Mouse (Mus musculus) lung, postnatal 4 days (tissue): ENCODE results near the gene 1110008L16Rik.
"Not testable (repeated sequence)": the region's sequence is repeated elsewhere in the genome, so short reads cannot be mapped to it uniquely, and the experiment has no call there.

Source experiments
- DNase-seq, 2 experiments: peaks; one replicate each; pipeline ENCODE4 v3.0.0; 2021

The 1110008L16Rik gene

GRCm38 (mm10) chr12:55392733-55393577 is 93.6 kb downstream of the 1110008L16Rik start:
- DNase-seq = no peak

DNA sequence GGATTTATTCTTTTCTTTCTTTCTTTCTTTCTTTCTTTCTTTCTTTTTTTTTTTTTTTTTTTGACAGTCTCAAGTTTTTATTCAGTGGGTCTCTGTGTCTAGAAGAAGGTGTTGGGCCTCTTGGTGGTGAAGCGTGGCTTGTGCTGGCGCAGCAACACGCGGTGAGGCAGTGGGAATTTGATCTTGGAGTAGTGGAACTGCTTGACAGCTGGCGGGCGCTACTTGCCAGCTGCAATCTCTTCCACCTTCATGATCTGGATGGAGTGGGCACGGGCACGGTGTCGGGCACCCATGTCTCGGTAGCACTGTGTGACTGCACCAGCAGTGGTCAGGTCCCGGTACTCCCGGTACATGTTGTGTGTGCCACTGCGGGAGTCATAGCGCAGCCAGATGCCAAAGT is 96.2 kb downstream of the 1110008L16Rik start:
- DNase-seq = not testable (repeated sequence)

- no peak for DNase-seq
These were observed 97.2 kb downstream of the 1110008L16Rik start for GRCm38 (mm10) chr12:55396536-55396935.

GRCm38 (mm10) chr12:55397544-55398239 is 98.3 kb downstream of the 1110008L16Rik start:
- no peak for DNase-seq

DNA sequence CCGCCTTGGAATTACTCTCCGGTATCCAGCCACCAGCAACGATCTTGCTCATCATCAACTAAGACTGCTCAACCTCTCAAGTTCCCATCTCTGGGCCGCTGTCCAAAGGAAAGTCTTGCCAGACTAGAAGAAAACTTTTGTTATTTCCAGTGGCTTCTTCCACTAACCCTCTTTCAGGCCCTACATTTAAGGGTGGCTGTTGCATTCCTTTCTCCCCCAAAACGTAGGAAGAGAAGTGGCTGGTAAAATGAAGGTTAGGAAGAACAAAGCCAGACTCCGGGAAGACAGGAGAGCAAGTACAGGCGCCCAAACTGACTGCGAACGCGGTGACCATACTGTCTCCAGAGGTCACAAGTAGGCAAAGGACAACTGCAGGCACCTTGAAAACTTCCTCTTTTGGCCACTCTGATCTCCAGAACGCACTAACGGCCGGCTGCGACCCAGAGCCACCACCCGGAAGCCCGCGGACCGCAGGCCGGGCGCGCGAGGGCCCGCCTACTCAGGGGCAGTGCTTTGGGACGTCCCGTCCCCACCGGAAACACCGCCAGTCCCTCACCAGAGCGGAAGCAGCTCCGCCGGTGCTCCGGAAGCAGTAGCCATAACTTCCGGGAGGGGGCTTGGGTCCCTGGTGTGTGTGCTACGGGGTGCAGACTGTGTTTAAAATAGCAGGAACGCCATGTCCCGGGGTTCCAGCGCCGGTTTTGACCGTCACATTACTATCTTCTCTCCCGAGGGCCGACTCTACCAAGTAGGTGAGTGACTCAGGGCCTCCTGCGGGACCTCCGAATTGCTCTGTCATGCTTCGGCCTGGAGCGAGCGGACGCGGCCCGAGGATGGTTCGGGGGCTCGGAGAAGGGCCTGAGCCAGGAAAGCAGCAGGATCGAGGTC is 99.1 kb downstream of the 1110008L16Rik start:
- peak; percentile 93 to 96 for DNase-seq

GRCm38 (mm10) chr12:55399128-55399677 is 99.8 kb downstream of the 1110008L16Rik start:
- no peak for DNase-seq

GRCm38 (mm10) chr12:55407888-55408287 is 108.5 kb downstream of the 1110008L16Rik start:
- DNase-seq = no peak

DNA sequence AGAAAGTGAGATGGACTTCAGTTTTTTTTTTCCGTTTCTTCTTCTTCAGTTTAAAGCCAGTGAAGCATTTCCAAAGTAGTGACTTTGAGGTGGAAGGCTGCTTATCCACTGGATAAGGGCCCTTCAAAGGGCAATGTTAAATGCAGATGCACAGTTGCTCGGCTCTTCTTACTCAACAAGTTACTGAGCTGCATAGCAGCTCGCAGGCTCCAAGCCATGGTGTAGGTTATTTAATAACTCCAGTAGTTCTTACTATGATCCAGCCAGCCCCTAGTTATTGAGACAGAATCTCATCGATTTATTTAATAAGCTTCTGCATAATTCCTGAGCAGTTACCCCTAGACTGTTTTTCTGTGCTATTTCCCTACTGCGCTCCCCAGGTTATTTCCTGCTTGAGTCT is 115.9 kb downstream of the 1110008L16Rik start:
- no peak for DNase-seq

- no peak for DNase-seq
These were observed 116.4 kb downstream of the 1110008L16Rik start for GRCm38 (mm10) chr12:55415762-55416161.

DNA sequence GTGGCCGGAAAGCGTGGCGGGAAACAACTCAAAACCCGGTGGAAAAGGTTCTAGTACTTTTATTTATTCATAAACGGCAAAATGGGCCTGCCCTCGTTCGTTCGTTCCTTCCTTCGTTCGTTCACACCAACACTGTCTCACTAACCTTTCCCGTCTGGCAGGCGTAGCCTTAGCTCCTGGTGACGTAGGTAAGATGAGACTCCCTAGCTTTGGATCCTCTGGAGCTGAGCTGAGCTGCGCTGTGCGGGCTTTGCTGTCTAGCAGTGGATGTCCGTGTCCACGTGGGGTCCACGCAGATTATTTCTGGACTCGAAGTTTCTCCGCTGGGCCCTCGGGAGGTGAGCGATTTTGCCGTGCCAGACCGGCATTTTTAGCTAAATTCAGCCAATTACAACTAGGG is 120.8 kb downstream of the 1110008L16Rik start:
- no peak for DNase-seq

DNA sequence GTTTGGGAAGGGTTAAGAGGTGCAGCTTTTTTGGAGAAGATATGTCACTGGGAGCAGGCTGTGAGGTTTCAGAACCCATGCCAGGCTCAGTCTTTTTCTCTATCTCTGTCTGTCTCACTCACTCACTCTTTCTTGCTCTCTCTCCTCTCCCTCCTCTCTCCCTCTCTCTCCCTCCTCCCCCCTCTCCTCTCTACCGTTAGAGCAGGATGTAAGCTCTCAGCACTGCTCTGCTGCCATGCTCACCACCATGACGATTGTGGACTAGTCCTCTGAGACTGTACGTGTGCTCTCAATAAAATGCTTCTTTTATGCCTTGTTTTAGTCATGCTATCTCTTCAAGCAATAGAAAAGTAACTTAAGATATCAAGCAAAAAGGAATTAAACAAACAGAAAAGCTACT is 122.7 kb downstream of the 1110008L16Rik start:
- DNase-seq = no peak

GRCm38 (mm10) chr12:55426300-55426699 is 126.9 kb downstream of the 1110008L16Rik start:
- DNase-seq = no peak

DNA sequence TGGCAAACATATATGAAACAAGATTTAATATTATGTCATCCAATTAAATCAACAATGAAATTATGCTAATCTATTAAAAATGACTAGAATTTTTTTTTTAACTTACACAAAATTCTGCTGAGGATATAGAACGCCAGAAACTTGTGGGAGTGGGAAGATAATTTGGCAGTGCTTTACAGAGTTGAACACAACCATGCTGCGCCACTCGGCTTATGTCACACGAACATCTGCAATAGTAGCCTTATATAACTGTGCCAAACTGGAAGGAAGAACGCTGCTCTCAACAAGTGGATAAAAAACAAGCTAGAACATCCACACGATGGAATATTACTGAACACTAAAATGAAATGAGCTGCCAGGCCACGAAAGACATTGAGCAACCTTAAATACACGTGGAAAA is 129.8 kb downstream of the 1110008L16Rik start:
- no peak for DNase-seq

DNA sequence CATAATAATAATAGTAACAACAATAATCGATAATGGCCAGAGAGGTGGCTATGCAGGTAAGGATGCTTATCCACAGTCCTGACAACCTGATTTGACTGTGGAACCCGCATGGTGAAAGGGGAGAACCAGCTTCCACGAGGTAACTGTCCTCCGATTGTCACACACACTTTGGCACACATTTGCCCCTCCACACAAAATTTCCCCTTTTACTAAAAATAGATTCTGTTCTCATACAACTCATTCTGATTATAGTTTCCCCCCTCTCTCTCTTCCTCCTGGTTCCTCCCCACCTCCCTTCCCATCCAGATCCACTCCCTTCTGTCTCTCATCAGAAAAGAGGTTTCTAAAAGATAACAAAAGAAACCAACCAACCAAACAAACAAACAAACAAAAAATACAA is 130.6 kb downstream of the 1110008L16Rik start:
- DNase-seq = no peak
